Mouse (Mus musculus): ENCODE results near the gene Adprhl1.

The Adprhl1 gene

GRCm38 (mm10) chr8:13199385-13200061 is 54.4 kb downstream of the Adprhl1 start:
- no peak for DNase-seq (ENCODE audit: low read depth, low spot score)

- no peak for DNase-seq (ENCODE audit: low read depth, low spot score)
Observed at GRCm38 (mm10) chr8:13197493-13197892, 56.5 kb downstream of the Adprhl1 start.

GRCm38 (mm10) chr8:13194818-13195217 is 59.1 kb downstream of the Adprhl1 start:
- no peak for DNase-seq (ENCODE audit: low read depth, low spot score)

GRCm38 (mm10) chr8:13190235-13190634 is 63.7 kb downstream of the Adprhl1 start:
- DNase-seq (ENCODE audit: low read depth, low spot score), result no peak

- no peak for DNase-seq (ENCODE audit: low read depth, low spot score)
Observed at GRCm38 (mm10) chr8:13188857-13189256, 65.1 kb downstream of the Adprhl1 start.

GRCm38 (mm10) chr8:13188052-13188555 is 65.9 kb downstream of the Adprhl1 start:
- DNase-seq (ENCODE audit: low read depth, low spot score), result no peak

- DNase-seq (ENCODE audit: low read depth, low spot score), result no peak
Observed at GRCm38 (mm10) chr8:13187638-13188037, 66.3 kb downstream of the Adprhl1 start.

GRCm38 (mm10) chr8:13187229-13187628 is 66.7 kb downstream of the Adprhl1 start:
- no peak for DNase-seq (ENCODE audit: low read depth, low spot score)

- DNase-seq (ENCODE audit: low read depth, low spot score), result no peak
Observed at GRCm38 (mm10) chr8:13186819-13187218, 67.1 kb downstream of the Adprhl1 start.

GRCm38 (mm10) chr8:13181691-13181976 is 72.3 kb downstream of the Adprhl1 start:
- DNase-seq (ENCODE audit: low read depth, low spot score), result no peak

GRCm38 (mm10) chr8:13180911-13181690 is 72.9 kb downstream of the Adprhl1 start:
- DNase-seq (ENCODE audit: low read depth, low spot score), result no peak

GRCm38 (mm10) chr8:13180408-13180807 is 73.6 kb downstream of the Adprhl1 start:
- DNase-seq (ENCODE audit: low read depth, low spot score), result no peak

- DNase-seq (ENCODE audit: low read depth, low spot score), result no peak
Observed at GRCm38 (mm10) chr8:13179948-13180347, 74.0 kb downstream of the Adprhl1 start.

GRCm38 (mm10) chr8:13179482-13179881 is 74.5 kb downstream of the Adprhl1 start:
- no peak for DNase-seq (ENCODE audit: low read depth, low spot score)

- no peak for DNase-seq (ENCODE audit: low read depth, low spot score)
Observed at GRCm38 (mm10) chr8:13178137-13178536, 75.8 kb downstream of the Adprhl1 start.

GRCm38 (mm10) chr8:13177173-13177852 is 76.6 kb downstream of the Adprhl1 start:
- DNase-seq (ENCODE audit: low read depth, low spot score), result no peak

- DNase-seq (ENCODE audit: low read depth, low spot score), result no peak
Observed at GRCm38 (mm10) chr8:13175650-13176049, 78.3 kb downstream of the Adprhl1 start.

- DNase-seq (ENCODE audit: low read depth, low spot score), result no peak
Observed at GRCm38 (mm10) chr8:13174811-13175210, 79.2 kb downstream of the Adprhl1 start.

- DNase-seq (ENCODE audit: low read depth, low spot score), result no peak
Observed at GRCm38 (mm10) chr8:13174305-13174704, 79.7 kb downstream of the Adprhl1 start.

Data from WW6 (cell line).